Mouse (Mus musculus) left cerebral cortex, postnatal 10 days (tissue): ENCODE data around the gene Rnf141. TPM values are rescaled to one million over a fixed set of nuclear protein-coding genes. Genes with fewer than 3 reads are reported as not detected.

Experiments
- DNase-seq, 2 experiments: peaks; one replicate each; pipeline ENCODE4 v3.0.0; 2021 to 2022; ENCODE audit warnings: low spot score in 2 of 2, mixed read lengths in 1 of 2; ENCODE audit errors: extremely low spot score in 1 of 2
- intact Hi-C: fragments of 180-260 bp; cut with DNase I; formaldehyde crosslinking; loops from one replicate; pipeline ENCODE4 v1.15.1; 2025
- total RNA-seq, 2 experiments: library from RNA; stranded (reverse); gene quantifications; 2 replicates each; pipeline ENCODE4 v1.2.3; 2021

The Rnf141 gene
- total RNA-seq, 2 experiments from 2014 or later = 80.4 to 98.7 TPM

- intact Hi-C loops = no loop called here
- no peak for DNase-seq
Measured at GRCm38 (mm10) chr7:110807460-110808030, 36.7 kb downstream of the Rnf141 start.

- DNase-seq = peak; percentile 57 to 67
- intact Hi-C loops = loop anchor here (5.0 kb wide), 1 partner anchor 157 kb away; no protein-coding TSS in a partner anchor
Measured at GRCm38 (mm10) chr7:110804266-110804665, 40.0 kb downstream of the Rnf141 start.

GRCm38 (mm10) chr7:110803131-110803530 lies 41.1 kb downstream of the Rnf141 start:
- intact Hi-C loops = loop anchor here (5.0 kb wide), 1 partner anchor 156 kb away; no protein-coding TSS in a partner anchor
- DNase-seq = no peak

GRCm38 (mm10) chr7:110801028-110801427 lies 43.2 kb downstream of the Rnf141 start:
- intact Hi-C loops = loop anchor here (1.0 to 5.0 kb wide), 2 partner anchors 74 to 154 kb away; no protein-coding TSS in a partner anchor
- peak; percentile 83 to 87 for DNase-seq

- no peak for DNase-seq
- intact Hi-C loops = no loop called here
Measured at GRCm38 (mm10) chr7:110797722-110798409, 46.4 kb downstream of the Rnf141 start.

GRCm38 (mm10) chr7:110796367-110797051 lies 47.7 kb downstream of the Rnf141 start:
- intact Hi-C loops = no loop called here
- peak in 1 of 2 experiments; percentile 44 for DNase-seq

- no peak for DNase-seq
- intact Hi-C loops = no loop called here
Measured at GRCm38 (mm10) chr7:110794722-110795121, 49.5 kb downstream of the Rnf141 start.

GRCm38 (mm10) chr7:110792834-110793233 lies 51.4 kb downstream of the Rnf141 start:
- no peak for DNase-seq
- intact Hi-C loops = no loop called here

- intact Hi-C loops = no loop called here
- DNase-seq = peak in 1 of 2 experiments; percentile 15
Measured at GRCm38 (mm10) chr7:110792201-110792600, 52.1 kb downstream of the Rnf141 start.

- intact Hi-C loops = no loop called here
- no peak for DNase-seq
Measured at GRCm38 (mm10) chr7:110790878-110791277, 53.4 kb downstream of the Rnf141 start.

GRCm38 (mm10) chr7:110787310-110787709 lies 56.9 kb downstream of the Rnf141 start:
- peak in 1 of 2 experiments; percentile 67 for DNase-seq
- intact Hi-C loops = no loop called here

- no peak for DNase-seq
- intact Hi-C loops = no loop called here
Measured at GRCm38 (mm10) chr7:110785741-110786146, 58.5 kb downstream of the Rnf141 start.

- no peak for DNase-seq
- intact Hi-C loops = no loop called here
Measured at GRCm38 (mm10) chr7:110784965-110785364, 59.3 kb downstream of the Rnf141 start.

GRCm38 (mm10) chr7:110782845-110783478 lies 61.3 kb downstream of the Rnf141 start:
- DNase-seq = no peak
- intact Hi-C loops = no loop called here

- no peak for DNase-seq
- intact Hi-C loops = no loop called here
Measured at GRCm38 (mm10) chr7:110782135-110782534, 62.1 kb downstream of the Rnf141 start.

- intact Hi-C loops = no loop called here
- peak; percentile 55 to 65 for DNase-seq
Measured at GRCm38 (mm10) chr7:110781231-110781711, 63.0 kb downstream of the Rnf141 start.

- intact Hi-C loops = no loop called here
- no peak for DNase-seq
Measured at GRCm38 (mm10) chr7:110780520-110780919, 63.7 kb downstream of the Rnf141 start.

GRCm38 (mm10) chr7:110779605-110780111 lies 64.6 kb downstream of the Rnf141 start:
- intact Hi-C loops = no loop called here
- peak; percentile 52 to 63 for DNase-seq

GRCm38 (mm10) chr7:110778933-110779332 lies 65.3 kb downstream of the Rnf141 start:
- no peak for DNase-seq
- intact Hi-C loops = no loop called here
